Mouse (Mus musculus): ENCODE data around the gene Dnajc22.

- no peak for TF ChIP-seq CTCF (IDR thresholded peaks at IDR 0.05; ENCODE audit: borderline replicate concordance, insufficient read depth, low read depth, low read length)
- no peak for TF ChIP-seq POLR2A (IDR thresholded peaks at IDR 0.05; ENCODE audit: borderline replicate concordance, insufficient read depth, low read length)
These were observed 37.3 kb downstream of the Dnajc22 start for GRCm38 (mm10) chr15:99129956-99130910.

Measured in cerebellum, adult 2 months (tissue).